Mouse (Mus musculus) spleen, adult 2 months (tissue): Measurements from ENCODE around the gene Zfp78. TPM values are rescaled to one million over a fixed set of nuclear protein-coding genes. Genes with fewer than 3 reads are reported as not detected.
"Not testable (repeated sequence)": the region's sequence is repeated elsewhere in the genome, so short reads cannot be mapped to it uniquely, and the experiment has no call there.

ENCODE experiments used
- DNase-seq, 2 experiments: peaks; one replicate each; pipeline versions ENCODE4 v3.0.0 to v3.0.0-alpha.2; 2012 to 2021; ENCODE audit warnings: low spot score in 2 of 2, low read depth in 1 of 2
- H3K27ac ChIP-seq: fragments of 200-500 bp; 2 replicates; pipeline ENCODE4 v1.5.1; 2012; ENCODE audit warnings: low read length, inconsistent platforms; ENCODE audit not compliant: insufficient read depth
- H3K27me3 ChIP-seq: fragments of 200-500 bp; 2 replicates; pipeline ENCODE4 v1.6.1; 2012; ENCODE audit warnings: mild to moderate bottlenecking, moderate library complexity, low read length, inconsistent platforms; ENCODE audit not compliant: control insufficient read depth, insufficient read depth
- H3K36me3 ChIP-seq: fragments of 200-500 bp; 2 replicates; pipeline ENCODE4 v1.6.1; 2012; ENCODE audit warnings: mild to moderate bottlenecking, low read length, inconsistent platforms; ENCODE audit not compliant: control insufficient read depth, insufficient read depth
- H3K4me1 ChIP-seq: fragments of 200-500 bp; 2 replicates; pipeline ENCODE4 v1.6.1; 2011; ENCODE audit warnings: inconsistent platforms; ENCODE audit not compliant: control insufficient read depth, insufficient read depth, insufficient read length
- H3K4me3 ChIP-seq: fragments of 200-500 bp; 2 replicates; pipeline ENCODE4 v1.5.1; 2011; ENCODE audit warnings: mild to moderate bottlenecking, inconsistent platforms; ENCODE audit not compliant: insufficient read depth, insufficient read length; ENCODE audit errors: extremely low read depth
- CTCF ChIP-seq: fragments of 200-500 bp; IDR thresholded peaks from 2 replicates; pipeline ENCODE4 v1.5.1; 2011; ENCODE audit warnings: mild to moderate bottlenecking, inconsistent platforms; ENCODE audit not compliant: insufficient read depth, insufficient read length, insufficient replicate concordance; ENCODE audit errors: extremely low read depth
- POLR2A ChIP-seq: fragments of 200-500 bp; IDR thresholded peaks from 2 replicates; pipeline ENCODE4 v1.6.1; 2011; ENCODE audit warnings: low read depth, low read length, inconsistent platforms
- WGBS: fragments of 180-500 bp; shearing (Covaris S2); methylation state at CpG from one replicate; pipeline ENCODE4 v1.1.7; 2018; 5-methylcytosine and 5-hydroxymethylcytosine counted together
- polyA plus RNA-seq: library from polyadenylated mRNA; depleted of rRNA; stranded (reverse); fragments of >200 nt; gene quantifications from 2 replicates; pipeline ENCODE4 v1.2.3, GENCODE M21; 2012

Zfp78 gene
- polyA plus RNA-seq, 1 experiment, result 0.13 TPM

DNA sequence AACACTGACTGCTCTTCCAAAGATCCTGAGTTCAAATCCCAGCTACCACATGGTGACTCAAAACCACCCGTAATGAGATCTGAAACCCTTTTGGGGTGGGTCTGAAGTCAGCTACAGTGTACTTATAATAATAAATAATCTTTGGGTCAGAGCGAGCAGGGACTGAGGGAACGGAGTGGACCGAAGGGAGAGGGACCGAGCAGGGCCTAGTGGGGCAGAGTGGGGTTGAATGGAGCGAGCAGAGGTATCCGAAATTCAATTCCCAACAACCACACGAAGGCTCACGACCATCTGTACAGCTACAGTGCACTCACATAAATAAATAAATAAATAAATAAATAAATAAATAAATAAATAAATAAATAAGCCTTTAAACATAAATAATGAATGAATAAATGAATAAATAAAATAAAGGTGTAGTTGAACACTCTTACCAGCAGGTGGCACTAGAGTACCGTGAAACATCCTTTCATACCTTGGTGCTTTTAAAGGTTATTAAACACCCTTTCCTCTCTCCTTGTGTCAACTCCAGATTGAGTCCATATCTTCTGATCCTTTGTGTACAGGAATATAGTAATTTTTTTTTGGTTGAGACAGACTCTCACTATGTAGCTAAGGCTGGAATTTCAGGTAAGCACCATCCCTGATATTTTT is 4.0 kb upstream of the Zfp78 start:
- TF ChIP-seq CTCF (no peak), POLR2A (no peak)
- no peak overlapping the region for H3K4me3 ChIP-seq
- no peaks in the 10 kb centered on the region for H3K27me3 ChIP-seq
- no peak overlapping the region for H3K27ac ChIP-seq
- WGBS, result 55% methylated on average over 10 of the region's 10 CpGs
- peaks cover 3% of the 10 kb centered on the region; the same call in 1 of the 2 replicates for H3K4me1 ChIP-seq
- H3K36me3 ChIP-seq, result no peaks in the 10 kb centered on the region
- peak in 1 of 2 experiments; percentile 35 for DNase-seq

- no peak overlapping the region for H3K27ac ChIP-seq
- H3K4me3 ChIP-seq, result no peak overlapping the region
- no peak for TF ChIP-seq POLR2A
- no peak for TF ChIP-seq CTCF
- H3K4me1 ChIP-seq, result peaks cover 3% of the 10 kb centered on the region; the same call in 1 of the 2 replicates
- no peaks in the 10 kb centered on the region for H3K36me3 ChIP-seq
- 41% methylated on average over 9 of the region's 9 CpGs for WGBS
- no peaks in the 10 kb centered on the region for H3K27me3 ChIP-seq
- no peak for DNase-seq
Observed at GRCm38 (mm10) chr7:6360477-6361060, 2.5 kb upstream of the Zfp78 start.

DNA sequence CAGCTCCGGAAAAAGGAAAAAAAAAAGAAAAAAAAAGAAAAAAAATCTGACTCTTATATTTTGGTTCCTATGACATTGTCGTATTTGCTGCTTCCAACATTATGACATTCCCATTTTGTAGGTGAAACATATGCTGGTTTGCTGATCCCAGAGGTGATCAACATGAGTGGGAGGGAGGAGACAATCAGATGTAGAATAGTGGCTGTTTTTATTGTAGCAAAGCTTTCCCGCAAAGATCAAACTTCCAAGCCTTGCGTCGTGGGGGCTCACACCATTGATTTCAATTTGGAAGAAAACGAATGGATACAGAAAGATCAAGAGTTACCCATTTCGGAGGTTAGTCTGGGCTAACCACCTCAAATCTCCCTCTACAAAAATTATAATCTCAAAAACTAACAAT is 1.3 kb upstream of the Zfp78 start:
- Histone ChIP-seq H3K4me3 (peak overlapping the region; percentile 54; the same call in 1 of the 2 replicates), H3K4me1 (peaks cover 3% of the 10 kb centered on the region; the same call in 1 of the 2 replicates), H3K36me3 (no peaks in the 10 kb centered on the region), H3K27ac (no peak overlapping the region), H3K27me3 (no peaks in the 10 kb centered on the region)
- 26% methylated on average over 7 of the region's 7 CpGs for WGBS
- DNase-seq, result no peak
- no peak for TF ChIP-seq CTCF
- TF ChIP-seq POLR2A, result no peak

DNA sequence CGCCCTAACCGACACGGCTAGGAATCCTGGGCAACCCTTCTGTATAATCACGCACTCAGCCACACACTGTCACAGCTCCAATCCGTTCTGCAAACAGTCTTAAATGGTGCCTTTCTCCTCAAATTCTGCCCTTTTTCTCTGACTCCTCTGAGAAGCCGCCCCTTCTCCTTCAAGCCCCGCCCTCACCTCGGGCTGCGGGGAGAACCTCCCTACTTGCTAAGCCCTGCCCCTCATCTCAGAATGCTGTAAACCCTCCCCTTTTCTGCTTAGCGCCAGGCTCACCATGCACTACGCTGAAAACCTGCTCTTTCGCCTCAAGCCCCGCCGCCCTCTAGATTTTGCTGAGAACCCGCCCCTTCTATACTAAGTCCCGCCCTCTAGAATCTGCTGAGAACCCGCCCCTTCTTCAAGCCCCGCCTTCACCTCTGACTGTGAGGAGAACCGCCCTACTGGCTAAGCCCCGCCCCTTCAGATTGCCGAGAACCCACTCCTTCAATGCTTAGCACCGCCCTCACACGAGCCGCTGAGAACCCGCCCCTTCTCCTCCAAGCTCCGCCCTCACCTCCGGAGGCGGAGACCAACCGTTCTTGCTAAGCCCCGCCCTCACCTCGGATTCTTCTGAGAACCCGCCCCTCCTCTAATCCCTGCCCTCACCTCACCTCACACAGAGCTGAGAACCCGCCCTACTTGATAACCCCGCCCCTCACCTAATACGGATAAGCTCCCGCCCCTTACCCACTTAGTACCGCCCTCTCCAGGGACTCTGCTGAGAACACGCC is 623 bp upstream of the Zfp78 start:
- Histone ChIP-seq H3K36me3 (no peaks in the 10 kb centered on the region), H3K4me3 (peak overlapping the region; percentile 76), H3K27ac (no peak overlapping the region; the same call in 1 of the 2 replicates), H3K27me3 (no peaks in the 10 kb centered on the region), H3K4me1 (peaks cover 3% of the 10 kb centered on the region; the same call in 1 of the 2 replicates)
- TF ChIP-seq CTCF, result no peak
- TF ChIP-seq POLR2A, result no peak
- peak; percentile 97 to 98 for DNase-seq
- WGBS, result under 1% methylated on average over 38 of the region's 38 CpGs

- no peaks in the 10 kb centered on the region for H3K27me3 ChIP-seq
- peaks cover 3% of the 10 kb centered on the region; the same call in 1 of the 2 replicates for H3K4me1 ChIP-seq
- WGBS, result 64% methylated on average over 1 of the region's 1 CpGs
- no peak overlapping the region for H3K4me3 ChIP-seq
- DNase-seq, result no peak
- no peaks in the 10 kb centered on the region for H3K36me3 ChIP-seq
- no peak overlapping the region for H3K27ac ChIP-seq
- TF ChIP-seq POLR2A (no peak), CTCF (no peak)
Observed at GRCm38 (mm10) chr7:6364761-6365160, 1.7 kb downstream of the Zfp78 start.

DNA sequence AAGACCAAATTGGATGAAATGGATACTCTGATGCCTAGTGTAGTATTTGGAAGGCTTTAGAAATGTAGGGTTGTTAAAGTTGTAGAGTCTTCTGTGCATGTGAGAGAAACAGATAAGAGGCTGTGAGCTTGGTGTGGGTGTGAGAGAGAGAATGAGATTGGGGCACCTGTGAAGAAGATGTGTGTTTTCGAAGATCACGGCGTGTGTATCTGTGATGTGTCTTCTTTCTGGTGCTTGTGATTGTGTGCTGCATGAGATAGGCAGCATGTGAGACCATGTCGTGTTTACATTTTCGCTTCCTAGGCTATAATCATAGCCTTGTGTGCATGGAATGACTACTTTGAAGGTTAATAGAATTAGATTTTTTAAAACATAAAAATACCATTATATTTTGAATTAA is 4.1 kb downstream of the Zfp78 start:
- 81% methylated on average over 5 of the region's 5 CpGs for WGBS
- no peaks in the 10 kb centered on the region for H3K27me3 ChIP-seq
- peaks cover 3% of the 10 kb centered on the region; the same call in 1 of the 2 replicates for H3K4me1 ChIP-seq
- H3K36me3 ChIP-seq, result no peaks in the 10 kb centered on the region; the same call in 1 of the 2 replicates
- TF ChIP-seq POLR2A (no peak), CTCF (no peak)
- H3K27ac ChIP-seq, result no peak overlapping the region
- H3K4me3 ChIP-seq, result no peak overlapping the region
- DNase-seq, result no peak

- not testable (repeated sequence) for H3K27me3 ChIP-seq, DNase-seq, H3K27ac ChIP-seq, H3K4me3 ChIP-seq, H3K4me1 ChIP-seq, H3K36me3 ChIP-seq
- WGBS, result 85% methylated on average over 5 of the region's 5 CpGs
Observed at GRCm38 (mm10) chr7:6368146-6368545, 5.1 kb downstream of the Zfp78 start.
